Mouse (Mus musculus): ENCODE results near the gene Slc17a7.
A peak's percentile ranks its signal among the peaks of the same experiment; 100 is the strongest.
"Not testable (repeated sequence)": the region's sequence is repeated elsewhere in the genome, so short reads cannot be mapped to it uniquely, and the experiment has no call there.

Slc17a7 gene

GRCm38 (mm10) chr7:45163735-45164490 is at the start of gene Slc17a7:
Gene Slc17a7, plus strand, starts transcription at chr7:45163949.
- DNase-seq (ENCODE audit: low read depth): peak; percentile 73

- DNase-seq (ENCODE audit: low read depth): no peak
Measured at GRCm38 (mm10) chr7:45117566-45117965, 46.2 kb upstream of the Slc17a7 start.

GRCm38 (mm10) chr7:45118336-45118735 is 45.4 kb upstream of the Slc17a7 start:
- DNase-seq (ENCODE audit: low read depth): no peak

- DNase-seq (ENCODE audit: low read depth): peak; percentile 59
Measured at GRCm38 (mm10) chr7:45119780-45120709, 43.7 kb upstream of the Slc17a7 start.

GRCm38 (mm10) chr7:45121404-45121803 is 42.3 kb upstream of the Slc17a7 start:
- DNase-seq (ENCODE audit: low read depth): peak; percentile 87

GRCm38 (mm10) chr7:45121966-45122365 is 41.8 kb upstream of the Slc17a7 start:
- no peak for DNase-seq (ENCODE audit: low read depth)

- DNase-seq (ENCODE audit: low read depth): peak; percentile 29
Measured at GRCm38 (mm10) chr7:45122561-45123185, 41.1 kb upstream of the Slc17a7 start.

GRCm38 (mm10) chr7:45123186-45123570 is 40.6 kb upstream of the Slc17a7 start:
- peak; percentile 57 for DNase-seq (ENCODE audit: low read depth)

GRCm38 (mm10) chr7:45124224-45125143 is 39.3 kb upstream of the Slc17a7 start, which contains the start of gene Rps11:
Gene Rps11, minus strand, starts transcription at chr7:45124439.
- peak; percentile 100 for DNase-seq (ENCODE audit: low read depth)

GRCm38 (mm10) chr7:45125144-45125600 is 38.6 kb upstream of the Slc17a7 start:
- DNase-seq (ENCODE audit: low read depth): peak; percentile 77

GRCm38 (mm10) chr7:45125649-45126048 is 38.1 kb upstream of the Slc17a7 start:
- DNase-seq (ENCODE audit: low read depth): not testable (repeated sequence)

GRCm38 (mm10) chr7:45126147-45126843 is 37.5 kb upstream of the Slc17a7 start:
- peak; percentile 34 for DNase-seq (ENCODE audit: low read depth)

- DNase-seq (ENCODE audit: low read depth): peak; percentile 59
Measured at GRCm38 (mm10) chr7:45126844-45127699, 36.7 kb upstream of the Slc17a7 start.

- DNase-seq (ENCODE audit: low read depth): no peak
Measured at GRCm38 (mm10) chr7:45127700-45128224, 36.0 kb upstream of the Slc17a7 start.

- DNase-seq (ENCODE audit: low read depth): peak; percentile 100
Measured at GRCm38 (mm10) chr7:45128624-45129246, 35.0 kb upstream of the Slc17a7 start, which contains the start of gene Rpl13a. Gene Rpl13a, minus strand, starts transcription at chr7:45128761.

- no peak for DNase-seq (ENCODE audit: low read depth)
Measured at GRCm38 (mm10) chr7:45129318-45129717, 34.4 kb upstream of the Slc17a7 start.

- no peak for DNase-seq (ENCODE audit: low read depth)
Measured at GRCm38 (mm10) chr7:45129776-45130512, 33.8 kb upstream of the Slc17a7 start.

- no peak for DNase-seq (ENCODE audit: low read depth)
Measured at GRCm38 (mm10) chr7:45131850-45132249, 31.9 kb upstream of the Slc17a7 start.
